22 mouse cellular contexts compared by ENCODE assay signal in genomic region chr2:22250462-22250861, GRCm38 (mm10). TPM values are rescaled to one million over a fixed set of nuclear protein-coding genes. Genes with fewer than 3 reads are reported as not detected.
A peak's percentile ranks its signal among the peaks of the same experiment; 100 is the strongest.
DNase-seq lines count a peak whose midpoint lies in the region; ATAC-seq lines count a peak whose summit lies in the region.
"Had no signal": no experiment of that assay in that cellular context is flagged by ENCODE, and none has a peak within 500 bp of the region (broad histone marks: within the 10 kb centered on the region; RNA-seq: fewer than 3 reads in every experiment).

No protein-coding gene starts in this region.

- H3K4me2 ChIP-seq in midbrain, embryonic 13.5 days (replicated peaks) = no peak overlapping the region
- no peak overlapping the region for H3K4me2 ChIP-seq in midbrain, embryonic 11.5 days
- no peak overlapping the region for H3K4me2 ChIP-seq in forebrain, embryonic 14.5 days (ENCODE audit: low read length)
- H3K4me2 ChIP-seq: embryonic facial prominence, embryonic 13.5 days; heart, embryonic 11.5 days; heart, embryonic 15.5 days; hindbrain, embryonic 15.5 days; intestine, embryonic 15.5 days had no signal

- H3K36me3 ChIP-seq in midbrain, embryonic 13.5 days = no peaks in the 10 kb centered on the region
- no peaks in the 10 kb centered on the region for H3K36me3 ChIP-seq in midbrain, embryonic 11.5 days (ENCODE audit: control insufficient read depth, insufficient read depth, low read length)
- H3K36me3 ChIP-seq in forebrain, embryonic 14.5 days (ENCODE audit: control insufficient read depth, insufficient read depth, low read length) = no peaks in the 10 kb centered on the region
- H3K36me3 ChIP-seq: embryonic facial prominence, embryonic 13.5 days; heart, embryonic 15.5 days; hindbrain, embryonic 15.5 days; intestine, embryonic 15.5 days had no signal

- no peak for ATAC-seq in midbrain, embryonic 13.5 days
- ATAC-seq in midbrain, embryonic 11.5 days (ENCODE audit: low FRiP score) = no peak
- ATAC-seq in forebrain, embryonic 14.5 days = peak; percentile 16; the same call in 1 of the 2 replicates
- ATAC-seq: intestine, embryonic 15.5 days had no signal

- H3K4me1 ChIP-seq in midbrain, embryonic 13.5 days (replicated peaks) = no peaks in the 10 kb centered on the region
- no peaks in the 10 kb centered on the region for H3K4me1 ChIP-seq in midbrain, embryonic 11.5 days (ENCODE audit: control insufficient read depth, insufficient read depth, low read length)
- H3K4me1 ChIP-seq in forebrain, embryonic 14.5 days (ENCODE audit: control insufficient read depth, insufficient read depth, low read length) = peaks cover 2% of the 10 kb centered on the region; the same call in 1 of the 2 replicates
- H3K4me1 ChIP-seq: embryonic facial prominence, embryonic 13.5 days; heart, embryonic 15.5 days; hindbrain, embryonic 15.5 days; intestine, embryonic 15.5 days had no signal

- no peak for DNase-seq in midbrain, embryonic 11.5 days (ENCODE audit: low spot score, missing footprints)
- peak; percentile 8 for DNase-seq in MN1 (ENCODE audit: low spot score)
- DNase-seq in brain, adult 2 months (ENCODE audit: low read depth, low spot score) = peak; percentile 3
- peak; percentile 27 for DNase-seq in forebrain, embryonic 14.5 days (ENCODE audit: low spot score)
- no peak for DNase-seq in kidney, adult 8-10 months
- no peak for DNase-seq in cerebellum, adult 11-12 months
- DNase-seq in thymus, adult 18-20 months = no peak
- DNase-seq: adrenal gland, adult 8-10 months; adrenal gland, postnatal 36 days; cerebellum, adult 18-20 months; cerebellum, adult 9-11 months; cerebellum, postnatal 36 days; gastrocnemius, postnatal 14 days; heart, adult 2 months; heart, postnatal 14 days had no signal

- WGBS in midbrain, embryonic 13.5 days = 52% methylated on average over 3 of the region's 3 CpGs
- 85% methylated on average over 3 of the region's 3 CpGs for WGBS in midbrain, embryonic 11.5 days
- WGBS in forebrain, embryonic 14.5 days = 17% methylated on average over 3 of the region's 3 CpGs

- no peak overlapping the region for H3K4me3 ChIP-seq in midbrain, embryonic 13.5 days (replicated peaks)
- no peak overlapping the region for H3K4me3 ChIP-seq in midbrain, embryonic 11.5 days (ENCODE audit: low read depth, low read length)
- no peak overlapping the region for H3K4me3 ChIP-seq in forebrain, embryonic 14.5 days (ENCODE audit: low read depth, low read length)
- H3K4me3 ChIP-seq: embryonic facial prominence, embryonic 13.5 days; heart, adult 2 months; heart, embryonic 15.5 days; hindbrain, embryonic 15.5 days; intestine, embryonic 15.5 days had no signal

- H3K9ac ChIP-seq in midbrain, embryonic 13.5 days (replicated peaks) = no peak overlapping the region
- H3K9ac ChIP-seq in midbrain, embryonic 11.5 days (ENCODE audit: low read length) = no peak overlapping the region
- no peak overlapping the region for H3K9ac ChIP-seq in forebrain, embryonic 14.5 days (ENCODE audit: low read length)
- H3K9ac ChIP-seq: embryonic facial prominence, embryonic 13.5 days; heart, embryonic 15.5 days; hindbrain, embryonic 15.5 days; intestine, embryonic 15.5 days had no signal

- H3K27me3 ChIP-seq in midbrain, embryonic 13.5 days = no peaks in the 10 kb centered on the region
- no peaks in the 10 kb centered on the region for H3K27me3 ChIP-seq in midbrain, embryonic 11.5 days (ENCODE audit: control insufficient read depth, insufficient read depth, low read length)
- no peaks in the 10 kb centered on the region for H3K27me3 ChIP-seq in forebrain, embryonic 14.5 days (replicated peaks; ENCODE audit: control insufficient read depth, insufficient read depth, low read length)
- H3K27me3 ChIP-seq: embryonic facial prominence, embryonic 13.5 days; heart, embryonic 15.5 days; hindbrain, embryonic 15.5 days; intestine, embryonic 15.5 days had no signal

- H3K27ac ChIP-seq in midbrain, embryonic 13.5 days = peak overlapping the region; percentile 47
- no peak overlapping the region for H3K27ac ChIP-seq in midbrain, embryonic 11.5 days (ENCODE audit: low read depth, low read length)
- H3K27ac ChIP-seq in forebrain, embryonic 14.5 days (ENCODE audit: low read depth, low read length) = peak overlapping the region; percentile 55
- H3K27ac ChIP-seq: embryonic facial prominence, embryonic 13.5 days; heart, adult 2 months; heart, embryonic 15.5 days; hindbrain, embryonic 15.5 days; intestine, embryonic 15.5 days had no signal

- H3K9me3 ChIP-seq in midbrain, embryonic 13.5 days = no peaks in the 10 kb centered on the region
- no peaks in the 10 kb centered on the region for H3K9me3 ChIP-seq in midbrain, embryonic 11.5 days (ENCODE audit: control insufficient read depth, low read length)
- no peaks in the 10 kb centered on the region for H3K9me3 ChIP-seq in forebrain, embryonic 14.5 days (replicated peaks; ENCODE audit: control insufficient read depth, low read length)
- H3K9me3 ChIP-seq: embryonic facial prominence, embryonic 13.5 days; heart, embryonic 15.5 days; hindbrain, embryonic 15.5 days; intestine, embryonic 15.5 days had no signal

RNA-seq across cellular contexts. Expression of gene Myo3a, which starts 23.2 kb away (rescaled TPM):
- polyA plus RNA-seq in midbrain, embryonic 13.5 days (2015; fragmentation: Nextera tagmentation; extraction: Ambion mirVana) = 0.09 and 0.10 TPM in 2 replicates
- not detected in 2 replicates for polyA plus RNA-seq in midbrain, embryonic 11.5 days (2014; fragmentation: Nextera tagmentation; extraction: Ambion mirVana)
- polyA plus RNA-seq in forebrain, embryonic 14.5 days (2014; fragmentation: Nextera tagmentation; extraction: Ambion mirVana) = 0.09 TPM in 1 of 2 replicates, not detected in the other
- polyA plus RNA-seq: embryonic facial prominence, embryonic 13.5 days; gonadal fat pad, adult 2 months; heart, adult 2 months; heart, embryonic 11.5 days; heart, embryonic 15.5 days; hindbrain, embryonic 15.5 days; intestine, embryonic 15.5 days had no signal

Comparison
In these comparisons a context has a peak if more than half of its experiments do, and no peak if none do; other contexts are left out.
1. DNase-seq: peak in MN1 (single experiment), brain, adult 2 months (single experiment) and forebrain, embryonic 14.5 days (single experiment); none in midbrain, embryonic 11.5 days (single experiment), kidney, adult 8-10 months (0 of 2), cerebellum, adult 11-12 months (single experiment) and thymus, adult 18-20 months (0 of 2).